Mouse (Mus musculus) adrenal gland, postnatal 4 days (tissue): Measurements from ENCODE around the gene Myef2. TPM values are rescaled to one million over a fixed set of nuclear protein-coding genes. Genes with fewer than 3 reads are reported as not detected.

Experiments used
- DNase-seq, 2 experiments: peaks; one replicate each; pipeline ENCODE4 v3.0.0; 2021 to 2022; ENCODE audit warnings: low spot score in 2 of 2, mixed read lengths in 2 of 2
- total RNA-seq, 2 experiments: library from RNA; stranded (reverse); gene quantifications; 2 replicates each; pipeline ENCODE4 v1.2.3; 2021

Gene Myef2
- total RNA-seq, 2 experiments from 2014 or later, result 52.9 to 63.2 TPM

DNA sequence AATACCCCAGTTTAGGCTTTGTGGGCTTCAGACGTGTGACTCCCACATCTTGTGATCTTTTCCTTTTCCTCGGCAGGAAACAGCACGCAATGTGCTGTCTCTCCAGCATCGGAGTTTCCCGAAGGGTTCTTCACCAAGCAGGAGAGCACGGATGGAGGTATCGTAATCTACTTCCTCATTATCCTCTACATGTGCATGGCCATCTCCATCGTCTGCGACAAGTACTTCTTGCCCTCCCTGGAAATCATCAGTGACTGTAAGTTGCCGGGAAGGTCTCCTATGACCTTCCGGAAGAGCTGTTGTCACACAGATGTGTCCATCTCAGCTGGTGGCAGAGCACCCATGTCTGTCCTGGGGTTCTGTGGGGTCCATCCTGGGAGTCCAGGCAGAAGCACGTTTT, 54.8 kb downstream of the Myef2 start:
- DNase-seq, result no peak

- no peak for DNase-seq
Observed at GRCm38 (mm10) chr2:125067894-125068293, 55.6 kb downstream of the Myef2 start, which contains the start of gene Slc24a5. Slc24a5 (plus strand) TSS chr2:125068124.

- DNase-seq, result no peak
Observed at GRCm38 (mm10) chr2:125067373-125067772, 56.1 kb downstream of the Myef2 start.

- no peak for DNase-seq
Observed at GRCm38 (mm10) chr2:125062944-125063343, 60.5 kb downstream of the Myef2 start.

DNA sequence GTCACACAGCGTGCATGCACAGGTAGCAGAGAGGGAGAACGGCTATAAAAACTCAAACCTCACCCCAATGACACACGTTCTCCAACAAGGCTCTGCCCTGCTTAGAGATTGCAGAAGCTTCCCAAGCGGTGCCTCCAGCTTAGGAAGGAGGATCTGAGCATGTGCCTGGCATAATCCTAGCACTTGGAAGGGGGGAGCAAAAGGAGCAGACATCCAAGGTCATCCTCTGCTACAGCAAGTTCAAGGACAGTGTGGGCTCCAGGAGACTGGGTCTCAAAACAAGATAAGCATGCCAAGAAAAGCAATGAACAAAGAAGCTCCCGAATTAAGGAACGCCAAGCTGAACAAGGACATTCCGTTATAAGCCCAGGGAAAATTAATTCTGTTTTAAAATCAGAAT, 62.0 kb downstream of the Myef2 start:
- no peak for DNase-seq

- DNase-seq, result no peak
Observed at GRCm38 (mm10) chr2:125057250-125057815, 66.1 kb downstream of the Myef2 start.

DNA sequence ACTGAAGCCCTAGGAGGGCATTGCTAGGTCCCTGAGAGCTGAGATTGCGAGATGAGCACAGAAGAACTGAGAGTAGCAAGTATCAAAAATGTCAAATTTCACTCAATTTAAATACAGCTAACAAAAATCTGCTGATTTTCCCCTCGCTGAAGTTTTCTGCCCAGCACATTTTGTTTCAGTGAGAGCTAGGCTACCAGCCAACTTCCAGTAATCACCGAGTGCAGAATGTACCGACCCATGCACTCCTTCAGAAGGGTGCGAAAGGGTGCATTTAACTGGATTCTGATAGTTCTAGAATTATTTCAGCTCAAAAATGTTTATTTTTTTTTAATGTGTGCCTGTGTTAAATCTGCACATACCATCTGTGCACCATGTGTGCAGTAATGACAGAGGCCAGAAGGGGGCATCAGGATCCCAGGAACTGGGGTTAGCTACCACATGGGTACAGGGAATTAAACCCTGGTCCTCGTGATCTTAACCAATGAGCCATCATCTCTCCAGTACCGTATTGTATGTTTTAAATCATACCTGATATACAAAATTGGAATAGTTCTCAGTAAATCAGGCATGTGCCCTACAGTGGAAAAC, 68.1 kb downstream of the Myef2 start:
- no peak for DNase-seq

Other genes with a start within 250 kb of the Myef2 start
- gene Slc24a5, start 55.5 kb downstream of the Myef2 start, total RNA-seq, result under 1 TPM; 0.14 to 0.45 TPM
- not detected for gene Ctxn2, start 13.0 kb upstream of the Myef2 start, total RNA-seq
- gene Slc12a1, start 28.8 kb upstream of the Myef2 start, total RNA-seq, result 10 to 100 TPM in 1 of 2 experiments, under 1 TPM in 1; 0.79 to 29.2 TPM
- gene Dut, start 123.5 kb upstream of the Myef2 start, total RNA-seq, result 10 to 100 TPM; 73.2 to 75.0 TPM